Mouse (Mus musculus) forebrain, embryonic 12.5 days (tissue): ENCODE data around the gene Cers6. TPM values are rescaled to one million over a fixed set of nuclear protein-coding genes. Genes with fewer than 3 reads are reported as not detected.
A peak's percentile ranks its signal among the peaks of the same experiment; 100 is the strongest.

Source experiments
- ATAC-seq: fragments of 200-750 bp; cut with Nextera tagmentation; 2 replicates; pipeline ENCODE4 v1.8.0; 2017; ENCODE audit warnings: moderate TSS enrichment; ENCODE audit not compliant: low FRiP score
- H3K27ac ChIP-seq: fragments of 300-500 bp; sonication (generic); 2 replicates; pipeline ENCODE4 v1.5.1; 2016; ENCODE audit warnings: mild to moderate bottlenecking
- H3K27me3 ChIP-seq: fragments of 300-500 bp; sonication (generic); 2 replicates; pipeline ENCODE4 v1.6.1; 2016; ENCODE audit warnings: mild to moderate bottlenecking
- H3K36me3 ChIP-seq: fragments of 300-500 bp; sonication (generic); replicated peaks from 2 replicates; pipeline ENCODE4 v1.6.1; 2016; ENCODE audit warnings: mild to moderate bottlenecking
- H3K4me1 ChIP-seq: fragments of 300-500 bp; sonication (generic); 2 replicates; pipeline ENCODE4 v1.6.1; 2016
- H3K4me2 ChIP-seq: fragments of 300-500 bp; sonication (generic); 2 replicates; pipeline ENCODE4 v1.6.1; 2016; ENCODE audit warnings: mild to moderate bottlenecking, moderate library complexity
- H3K4me3 ChIP-seq: fragments of 300-500 bp; sonication (generic); replicated peaks from 2 replicates; pipeline ENCODE4 v1.5.1; 2016; ENCODE audit warnings: mild to moderate bottlenecking
- H3K9ac ChIP-seq: fragments of 300-500 bp; sonication (generic); 2 replicates; pipeline ENCODE4 v1.6.1; 2016; ENCODE audit warnings: mild to moderate bottlenecking
- H3K9me3 ChIP-seq: fragments of 300-500 bp; sonication (generic); 2 replicates; pipeline ENCODE4 v1.6.1; 2016
- WGBS: fragments of 180-500 bp; shearing (Covaris S2); methylation state at CpG from one replicate; pipeline ENCODE4 v1.1.7; 2016; 5-methylcytosine and 5-hydroxymethylcytosine counted together
- polyA plus RNA-seq: library from polyadenylated mRNA; unstranded; fragments of >200 nt; fragmentation: Nextera tagmentation; extraction: Ambion mirVana; gene quantifications from 2 replicates; pipeline ENCODE4 v1.2.1, GENCODE M21; 2016

Gene Cers6
- polyA plus RNA-seq, 1 experiment from 2014 or later = 34.8 TPM

- Histone ChIP-seq H3K4me2 (no peak overlapping the region), H3K9ac (no peak overlapping the region), H3K9me3 (no peaks in the 10 kb centered on the region), H3K36me3 (no peaks in the 10 kb centered on the region), H3K27ac (no peak overlapping the region), H3K27me3 (no peaks in the 10 kb centered on the region), H3K4me3 (no peak overlapping the region), H3K4me1 (peaks cover 8% of the 10 kb centered on the region; the same call in 1 of the 2 replicates)
- ATAC-seq = no peak
- 31% methylated on average over 4 of the region's 4 CpGs for WGBS
Measured at GRCm38 (mm10) chr2:68885766-68886496, 24.7 kb downstream of the Cers6 start.

- Histone ChIP-seq H3K4me2 (no peak overlapping the region), H3K9ac (no peak overlapping the region), H3K4me1 (peaks cover 8% of the 10 kb centered on the region; the same call in 1 of the 2 replicates), H3K27me3 (no peaks in the 10 kb centered on the region), H3K27ac (no peak overlapping the region), H3K4me3 (no peak overlapping the region), H3K9me3 (no peaks in the 10 kb centered on the region), H3K36me3 (no peaks in the 10 kb centered on the region)
- WGBS = 84% methylated on average over 4 of the region's 4 CpGs
- no peak for ATAC-seq
Measured at GRCm38 (mm10) chr2:68886661-68887060, 25.4 kb downstream of the Cers6 start.

- ATAC-seq = no peak
- no peak overlapping the region for H3K4me3 ChIP-seq
- no peak overlapping the region for H3K27ac ChIP-seq
- no peak overlapping the region for H3K4me2 ChIP-seq
- H3K27me3 ChIP-seq = no peaks in the 10 kb centered on the region
- no peaks in the 10 kb centered on the region for H3K36me3 ChIP-seq
- peaks cover 8% of the 10 kb centered on the region for H3K4me1 ChIP-seq
- H3K9ac ChIP-seq = no peak overlapping the region
- WGBS = 79% methylated on average over 3 of the region's 3 CpGs
- no peaks in the 10 kb centered on the region for H3K9me3 ChIP-seq
Measured at GRCm38 (mm10) chr2:68888094-68888705, 27.0 kb downstream of the Cers6 start.

GRCm38 (mm10) chr2:68889661-68890170, 28.5 kb downstream of the Cers6 start:
- no peaks in the 10 kb centered on the region for H3K9me3 ChIP-seq
- no peaks in the 10 kb centered on the region for H3K36me3 ChIP-seq
- no peak overlapping the region for H3K9ac ChIP-seq
- H3K27ac ChIP-seq = no peak overlapping the region
- ATAC-seq = no peak
- no peak overlapping the region for H3K4me3 ChIP-seq
- peaks cover 8% of the 10 kb centered on the region for H3K4me1 ChIP-seq
- H3K4me2 ChIP-seq = no peak overlapping the region
- H3K27me3 ChIP-seq = no peaks in the 10 kb centered on the region
- 85% methylated on average over 5 of the region's 5 CpGs for WGBS

- no peak for ATAC-seq
Measured at GRCm38 (mm10) chr2:68892476-68892875, 31.2 kb downstream of the Cers6 start.

GRCm38 (mm10) chr2:68895044-68895764, 34.0 kb downstream of the Cers6 start:
- H3K4me1 ChIP-seq = no peaks in the 10 kb centered on the region; the same call in none of the 2 replicates
- H3K4me3 ChIP-seq = no peak overlapping the region
- no peak overlapping the region for H3K9ac ChIP-seq
- no peak overlapping the region for H3K4me2 ChIP-seq
- WGBS = 75% methylated on average over 10 of the region's 10 CpGs
- H3K36me3 ChIP-seq = no peaks in the 10 kb centered on the region
- H3K9me3 ChIP-seq = no peaks in the 10 kb centered on the region
- H3K27ac ChIP-seq = no peak overlapping the region
- H3K27me3 ChIP-seq = no peaks in the 10 kb centered on the region
- ATAC-seq = peak; percentile 44; the same call in 1 of the 2 replicates

More at GRCm38 (mm10) chr2:68892476-68892875, 31.2 kb downstream of the Cers6 start:
- no peaks in the 10 kb centered on the region for H3K9me3 ChIP-seq
- H3K9ac ChIP-seq = no peak overlapping the region
- WGBS = 97% methylated on average over 4 of the region's 4 CpGs
- H3K27ac ChIP-seq = no peak overlapping the region
- H3K36me3 ChIP-seq = no peaks in the 10 kb centered on the region
- no peaks in the 10 kb centered on the region for H3K27me3 ChIP-seq
- H3K4me2 ChIP-seq = no peak overlapping the region
- no peaks in the 10 kb centered on the region; the same call in none of the 2 replicates for H3K4me1 ChIP-seq
- no peak overlapping the region for H3K4me3 ChIP-seq

GRCm38 (mm10) chr2:68896196-68896595, 35.0 kb downstream of the Cers6 start:
- Histone ChIP-seq H3K27me3 (no peaks in the 10 kb centered on the region), H3K4me3 (no peak overlapping the region), H3K4me2 (no peak overlapping the region), H3K4me1 (no peaks in the 10 kb centered on the region; the same call in none of the 2 replicates), H3K36me3 (no peaks in the 10 kb centered on the region), H3K9ac (no peak overlapping the region), H3K9me3 (no peaks in the 10 kb centered on the region), H3K27ac (0 out of 2 replicates have a peak overlapping the region, but pooled peaks have one; percentile 13)
- 76% methylated on average over 4 of the region's 4 CpGs for WGBS
- ATAC-seq = no peak

- H3K36me3 ChIP-seq = no peaks in the 10 kb centered on the region
- H3K4me2 ChIP-seq = no peak overlapping the region
- H3K4me3 ChIP-seq = no peak overlapping the region
- whole genome bisulfite sequencing = 90% methylated on average over 7 of the region's 7 CpGs
- H3K9ac ChIP-seq = no peak overlapping the region
- H3K27ac ChIP-seq = no peak overlapping the region
- no peak for ATAC-seq
- no peaks in the 10 kb centered on the region; the same call in 1 of the 2 replicates for H3K4me1 ChIP-seq
- H3K9me3 ChIP-seq = no peaks in the 10 kb centered on the region
- no peaks in the 10 kb centered on the region for H3K27me3 ChIP-seq
Measured at GRCm38 (mm10) chr2:68899770-68900521, 38.7 kb downstream of the Cers6 start.

GRCm38 (mm10) chr2:68900640-68901378, 39.6 kb downstream of the Cers6 start:
- 85% methylated on average over 9 of the region's 9 CpGs for WGBS

GRCm38 (mm10) chr2:68901708-68902107, 40.5 kb downstream of the Cers6 start:
- Histone ChIP-seq H3K9me3 (0 out of 2 replicates have a peak, but pooled peaks cover 2% of the 10 kb centered on the region), H3K4me3 (no peak overlapping the region), H3K27me3 (no peaks in the 10 kb centered on the region), H3K4me1 (no peaks in the 10 kb centered on the region), H3K36me3 (no peaks in the 10 kb centered on the region), H3K4me2 (no peak overlapping the region), H3K27ac (no peak overlapping the region), H3K9ac (no peak overlapping the region)
- no peak for ATAC-seq
- WGBS = 93% methylated on average over 2 of the region's 2 CpGs

More at GRCm38 (mm10) chr2:68900640-68901378, 39.6 kb downstream of the Cers6 start:
- H3K27ac ChIP-seq = no peak overlapping the region
- ATAC-seq = no peak
- H3K4me2 ChIP-seq = no peak overlapping the region
- H3K9ac ChIP-seq = no peak overlapping the region
- no peaks in the 10 kb centered on the region for H3K36me3 ChIP-seq
- no peak overlapping the region for H3K4me3 ChIP-seq
- no peaks in the 10 kb centered on the region for H3K27me3 ChIP-seq
- H3K9me3 ChIP-seq = no peaks in the 10 kb centered on the region
- no peaks in the 10 kb centered on the region; the same call in 1 of the 2 replicates for H3K4me1 ChIP-seq

GRCm38 (mm10) chr2:68902546-68902945, 41.3 kb downstream of the Cers6 start:
- WGBS = 86% methylated on average over 6 of the region's 6 CpGs
- Histone ChIP-seq H3K36me3 (no peaks in the 10 kb centered on the region), H3K27ac (no peak overlapping the region), H3K4me3 (no peak overlapping the region), H3K4me1 (no peaks in the 10 kb centered on the region), H3K27me3 (no peaks in the 10 kb centered on the region), H3K4me2 (no peak overlapping the region), H3K9ac (no peak overlapping the region), H3K9me3 (0 out of 2 replicates have a peak, but pooled peaks cover 2% of the 10 kb centered on the region)
- ATAC-seq = no peak
